ENCODE assay signal across 10 mouse cellular contexts in genomic region chrX:167357415-167357814, GRCm38 (mm10). TPM values are rescaled to one million over a fixed set of nuclear protein-coding genes. Genes with fewer than 3 reads are reported as not detected.
DNase-seq lines count a peak whose midpoint lies in the region; ATAC-seq and TF ChIP-seq lines count a peak whose summit lies in the region.
"Had no signal": no experiment of that assay in that cellular context is flagged by ENCODE, and none has a peak within 500 bp of the region (broad histone marks: within the 10 kb centered on the region; RNA-seq: fewer than 3 reads in every experiment).

No protein-coding gene starts in this region.

- no peak overlapping the region for H3K4me2 ChIP-seq in forebrain, postnatal 0 days (ENCODE audit: low read depth)
- H3K4me2 ChIP-seq in forebrain, embryonic 12.5 days: no peak overlapping the region
- no peak overlapping the region for H3K4me2 ChIP-seq in liver, postnatal 0 days (ENCODE audit: low read depth, low read length)
- H3K4me2 ChIP-seq: heart, embryonic 13.5 days had no signal

- no peak for ATAC-seq in forebrain, postnatal 0 days
- ATAC-seq in forebrain, embryonic 12.5 days (ENCODE audit: low FRiP score): no peak
- ATAC-seq in liver, postnatal 0 days: no peak
- peak; percentile 68; the same call in 1 of the 2 replicates for ATAC-seq in megakaryocyte-erythroid progenitor cell, adult 5-6 weeks (replicated peaks; ENCODE audit: low FRiP score, low TSS enrichment, poor library complexity, severe bottlenecking)
- no peak for ATAC-seq in frontal cortex, adult (ENCODE audit: low TSS enrichment)

- no peak overlapping the region for H3K4me3 ChIP-seq in forebrain, postnatal 0 days (ENCODE audit: low read depth, low read length)
- no peak overlapping the region for H3K4me3 ChIP-seq in forebrain, embryonic 12.5 days (replicated peaks)
- H3K4me3 ChIP-seq in liver, postnatal 0 days (ENCODE audit: low read depth, low read length): no peak overlapping the region
- H3K4me3 ChIP-seq: heart, embryonic 13.5 days had no signal

- no peaks in the 10 kb centered on the region for H3K9me3 ChIP-seq in forebrain, postnatal 0 days (ENCODE audit: low read length)
- H3K9me3 ChIP-seq in forebrain, embryonic 12.5 days: no peaks in the 10 kb centered on the region
- H3K9me3 ChIP-seq in liver, postnatal 0 days (ENCODE audit: low read length): no peaks in the 10 kb centered on the region
- H3K9me3 ChIP-seq: heart, embryonic 13.5 days had no signal

- H3K27me3 ChIP-seq in forebrain, postnatal 0 days (ENCODE audit: insufficient read depth, low read length): no peaks in the 10 kb centered on the region
- peaks cover 29% of the 10 kb centered on the region for H3K27me3 ChIP-seq in forebrain, embryonic 12.5 days
- no peaks in the 10 kb centered on the region for H3K27me3 ChIP-seq in liver, postnatal 0 days (ENCODE audit: insufficient read depth, low read length)
- H3K27me3 ChIP-seq: heart, embryonic 13.5 days had no signal

- 0 out of 2 replicates have a peak, but pooled peaks have one; percentile 26 for TF ChIP-seq CTCF in forebrain, postnatal 0 days (IDR thresholded peaks at IDR 0.05; ENCODE audit: low read depth)
- TF ChIP-seq CTCF in liver, postnatal 0 days (IDR thresholded peaks at IDR 0.05; ENCODE audit: low read depth): peak; percentile 50

- no peaks in the 10 kb centered on the region for H3K4me1 ChIP-seq in forebrain, postnatal 0 days (ENCODE audit: insufficient read depth)
- no peaks in the 10 kb centered on the region for H3K4me1 ChIP-seq in forebrain, embryonic 12.5 days
- no peaks in the 10 kb centered on the region for H3K4me1 ChIP-seq in liver, postnatal 0 days (ENCODE audit: insufficient read depth)
- H3K4me1 ChIP-seq: heart, embryonic 13.5 days had no signal

- H3K27ac ChIP-seq in forebrain, postnatal 0 days (ENCODE audit: low read depth, low read length): no peak overlapping the region
- no peak overlapping the region for H3K27ac ChIP-seq in forebrain, embryonic 12.5 days
- no peak overlapping the region for H3K27ac ChIP-seq in liver, postnatal 0 days (ENCODE audit: low read depth)
- H3K27ac ChIP-seq: heart, embryonic 13.5 days had no signal

- WGBS in forebrain, postnatal 0 days: 76% methylated on average over 2 of the region's 2 CpGs
- WGBS in forebrain, embryonic 12.5 days: 78% methylated on average over 2 of the region's 2 CpGs
- WGBS in liver, postnatal 0 days (ENCODE audit: insufficient replicate concordance): 47% methylated on average over 2 of the region's 2 CpGs

- no peak for TF ChIP-seq EP300 in liver, postnatal 0 days (IDR thresholded peaks at IDR 0.05; ENCODE audit: low read depth)

- DNase-seq in forebrain, postnatal 0 days: peak; percentile 37
- no peak for DNase-seq in liver, postnatal 0 days
- no peak for DNase-seq in liver
- peak; percentile 10 for DNase-seq in Muller cell, postnatal 12 days (ENCODE audit: inconsistent ontology term)
- no peak for DNase-seq in right cerebral cortex, postnatal 14 days

- H3K36me3 ChIP-seq in forebrain, postnatal 0 days (ENCODE audit: insufficient read depth): no peaks in the 10 kb centered on the region; the same call in 1 of the 2 replicates
- H3K36me3 ChIP-seq in forebrain, embryonic 12.5 days (replicated peaks): no peaks in the 10 kb centered on the region
- no peaks in the 10 kb centered on the region for H3K36me3 ChIP-seq in liver, postnatal 0 days (replicated peaks; ENCODE audit: insufficient read depth, low read length)

- no peak overlapping the region for H3K9ac ChIP-seq in forebrain, postnatal 0 days
- H3K9ac ChIP-seq in forebrain, embryonic 12.5 days: no peak overlapping the region
- no peak overlapping the region for H3K9ac ChIP-seq in liver, postnatal 0 days (replicated peaks)
- H3K9ac ChIP-seq: heart, embryonic 13.5 days had no signal

RNA-seq across cellular contexts. Expression of gene Prps2, which starts 25.1 kb away (rescaled TPM):
- total RNA-seq in forebrain, postnatal 0 days (2014; rRNA removed): 11.5 and 13.5 TPM in 2 replicates
- polyA plus RNA-seq in forebrain, postnatal 0 days (2015; fragmentation: Nextera tagmentation; extraction: Ambion mirVana): 8.6 and 11.7 TPM in 2 replicates
- 17.4 and 18.2 TPM in 2 replicates for polyA plus RNA-seq in forebrain, embryonic 12.5 days (2016; fragmentation: Nextera tagmentation; extraction: Ambion mirVana)
- 3.9 and 4.0 TPM in 2 replicates for polyA plus RNA-seq in liver, postnatal 0 days (2015; fragmentation: Nextera tagmentation; extraction: Ambion mirVana)
- 33.6 and 41.3 TPM in 2 replicates for total RNA-seq in megakaryocyte-erythroid progenitor cell, adult 5-6 weeks (2014; fragmentation: Nextera tagmentation)
- total RNA-seq in megakaryocyte-erythroid progenitor cell, adult 5-6 weeks (2017): 38.0 and 42.5 TPM in 2 replicates
- total RNA-seq: MEL had no signal

RNA-seq across cellular contexts. Expression of gene Tlr7, which starts 27.1 kb away (rescaled TPM):
- total RNA-seq in forebrain, postnatal 0 days (2014; rRNA removed): 1.2 and 1.9 TPM in 2 replicates
- 1.2 TPM in 2 replicates for polyA plus RNA-seq in forebrain, postnatal 0 days (2015; fragmentation: Nextera tagmentation; extraction: Ambion mirVana)
- polyA plus RNA-seq in forebrain, embryonic 12.5 days (2016; fragmentation: Nextera tagmentation; extraction: Ambion mirVana): 0.09 and 0.23 TPM in 2 replicates
- polyA plus RNA-seq in liver, postnatal 0 days (2015; fragmentation: Nextera tagmentation; extraction: Ambion mirVana): 1.0 and 2.3 TPM in 2 replicates
- total RNA-seq in megakaryocyte-erythroid progenitor cell, adult 5-6 weeks (2014; fragmentation: Nextera tagmentation): 0.35 and 0.69 TPM in 2 replicates
- not detected in 2 replicates for total RNA-seq in megakaryocyte-erythroid progenitor cell, adult 5-6 weeks (2017)
- total RNA-seq: MEL had no signal

Comparison
In these comparisons a context has a peak if more than half of its experiments do, and no peak if none do; other contexts are left out.
1. DNase-seq: peak in forebrain, postnatal 0 days (single experiment) and Muller cell, postnatal 12 days (single experiment); none in liver, postnatal 0 days (single experiment), liver (single experiment) and right cerebral cortex, postnatal 14 days (single experiment).